Mouse (Mus musculus) thymus, postnatal 4 days (tissue): Measurements from ENCODE around the gene Hist1h2ai.

Experiments
- DNase-seq: peaks from one replicate; pipeline ENCODE4 v3.0.0; 2021

Hist1h2ai gene

GRCm38 (mm10) chr13:21729544-21729943, 13.3 kb downstream of the Hist1h2ai start:
- no peak for DNase-seq

DNA sequence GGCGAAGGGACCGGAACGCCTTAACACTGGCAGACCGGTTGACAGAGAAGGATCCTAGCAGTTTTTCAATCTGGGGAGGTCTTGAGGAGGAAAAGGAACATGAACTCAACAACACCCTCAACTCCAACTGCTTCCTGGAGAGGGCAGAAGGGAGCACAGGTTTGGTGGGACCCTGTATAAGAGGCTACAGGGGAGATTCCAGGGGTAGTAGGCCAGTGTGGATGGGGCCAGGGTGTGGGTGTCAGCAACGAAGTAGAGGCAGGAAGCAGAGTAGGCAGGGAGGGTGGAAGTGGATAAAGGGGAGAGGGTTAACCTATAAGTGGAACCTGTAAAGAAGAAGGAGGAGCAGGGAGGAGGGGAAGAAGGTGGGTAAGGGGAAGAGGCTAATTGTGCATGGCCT, 17.2 kb downstream of the Hist1h2ai start:
- peak; percentile 68 for DNase-seq

GRCm38 (mm10) chr13:21734010-21734905, 18.0 kb downstream of the Hist1h2ai start:
- DNase-seq, result peak; percentile 75

DNA sequence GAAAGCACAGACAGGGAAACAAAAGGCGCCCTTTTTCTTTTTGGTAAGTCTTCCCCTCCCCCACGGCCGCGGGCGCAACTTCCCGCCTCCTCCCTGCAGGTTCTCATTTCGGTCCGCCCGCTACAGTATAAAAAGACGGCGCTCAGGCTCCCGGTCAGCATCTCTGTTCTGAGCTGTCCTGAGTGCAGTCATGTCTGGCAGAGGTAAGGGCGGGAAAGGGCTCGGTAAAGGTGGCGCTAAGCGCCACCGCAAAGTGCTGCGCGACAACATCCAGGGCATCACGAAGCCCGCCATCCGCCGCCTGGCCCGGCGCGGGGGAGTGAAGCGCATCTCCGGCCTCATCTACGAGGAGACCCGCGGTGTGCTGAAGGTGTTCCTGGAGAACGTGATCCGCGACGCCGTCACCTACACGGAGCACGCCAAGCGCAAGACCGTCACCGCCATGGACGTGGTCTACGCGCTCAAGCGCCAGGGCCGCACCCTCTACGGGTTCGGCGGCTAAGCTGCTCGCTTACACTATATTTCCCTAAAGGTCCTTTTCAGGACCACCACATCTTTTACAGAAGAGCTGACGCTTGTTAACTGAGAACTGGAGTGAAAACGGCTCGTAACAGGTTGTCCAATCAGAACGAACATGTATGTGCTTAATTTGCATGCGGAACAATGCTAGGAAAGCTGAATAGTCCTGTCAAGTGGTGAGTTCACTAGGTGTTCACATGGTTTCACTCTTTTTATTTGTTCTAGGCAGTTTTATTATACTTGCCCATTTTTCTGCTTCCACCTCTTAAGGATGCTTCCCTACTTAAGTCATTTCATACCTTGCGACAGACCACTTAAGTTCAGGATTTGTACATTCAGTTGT, 18.9 kb downstream of the Hist1h2ai start, which contains the start of gene Hist1h4j:
Hist1h4j (plus strand) TSS at position 159 of the 862 bp plus-strand sequence.
- DNase-seq, result peak; percentile 89

DNA sequence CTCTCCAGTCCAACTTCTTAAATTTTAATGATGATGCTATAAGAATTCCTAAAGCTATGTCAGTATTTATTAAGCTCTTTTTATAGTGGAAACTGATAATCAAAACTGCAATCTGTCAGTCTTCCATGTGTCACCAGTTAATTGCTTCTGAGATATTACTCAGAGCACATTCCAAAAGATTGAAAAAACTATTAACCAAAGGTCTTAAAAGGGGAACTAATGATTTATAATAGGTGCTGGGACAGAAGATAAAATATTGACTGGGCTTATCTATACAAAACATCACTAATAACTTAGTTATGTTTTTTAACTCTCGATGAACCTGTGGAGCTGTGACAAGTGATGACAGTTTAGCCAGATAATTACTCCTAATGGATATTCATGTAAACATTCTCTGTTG, 28.8 kb downstream of the Hist1h2ai start:
- no peak for DNase-seq

GRCm38 (mm10) chr13:21749387-21750158, 33.4 kb downstream of the Hist1h2ai start:
- no peak for DNase-seq

DNA sequence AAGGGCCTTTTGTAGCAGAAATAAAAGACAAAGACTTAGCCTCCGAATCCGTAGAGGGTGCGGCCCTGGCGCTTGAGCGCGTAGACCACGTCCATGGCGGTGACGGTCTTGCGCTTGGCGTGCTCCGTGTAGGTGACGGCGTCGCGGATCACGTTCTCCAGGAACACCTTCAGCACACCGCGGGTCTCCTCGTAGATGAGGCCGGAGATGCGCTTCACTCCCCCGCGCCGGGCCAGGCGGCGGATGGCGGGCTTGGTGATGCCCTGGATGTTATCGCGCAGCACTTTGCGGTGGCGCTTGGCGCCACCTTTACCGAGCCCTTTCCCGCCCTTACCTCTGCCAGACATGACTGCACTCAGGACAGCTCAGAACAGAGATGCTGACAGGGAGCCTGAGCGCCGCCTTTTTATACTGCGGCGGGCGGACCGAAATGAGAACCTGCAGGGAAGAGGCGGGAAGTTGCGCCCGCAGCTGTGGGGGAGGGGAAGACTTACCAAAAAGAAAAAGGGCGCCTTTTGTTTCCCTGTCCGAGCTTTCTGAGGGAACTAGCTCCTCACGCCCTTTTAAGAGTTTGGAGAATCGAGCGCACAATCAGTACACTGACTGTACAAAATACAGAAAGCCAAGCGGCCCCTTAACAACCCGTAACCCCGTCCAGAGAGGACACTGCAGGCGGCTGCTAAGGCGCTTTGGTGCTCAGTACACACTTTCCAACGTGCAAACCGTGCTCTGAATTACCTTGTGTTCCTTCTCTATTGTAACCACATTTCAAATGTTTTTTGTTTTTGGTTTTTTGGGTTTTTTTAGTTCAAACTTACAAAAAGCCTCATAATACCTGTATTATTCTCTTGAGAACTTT, 34.2 kb downstream of the Hist1h2ai start, which contains the start of gene Hist1h4k:
Hist1h4k (minus strand) TSS at position 347 of the 859 bp plus-strand sequence.
- DNase-seq, result peak; percentile 98

DNA sequence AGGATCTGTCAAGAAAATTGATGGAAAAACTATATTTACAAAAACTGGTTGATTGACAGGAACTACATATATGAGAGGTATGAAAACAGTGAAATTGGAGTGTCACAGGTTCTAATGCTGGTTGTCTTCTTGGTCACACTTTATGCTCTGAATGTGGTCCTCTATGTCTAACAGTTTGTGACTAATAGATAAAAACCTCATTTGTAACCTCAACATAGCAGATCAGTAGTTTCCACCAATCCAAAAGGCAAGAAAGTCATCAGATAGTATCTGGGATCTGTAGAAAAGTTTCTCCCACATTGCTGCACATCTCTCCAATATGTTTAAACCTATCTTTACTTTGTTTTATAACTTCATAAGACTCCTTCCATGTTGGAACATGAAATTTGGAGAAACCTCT, 35.2 kb downstream of the Hist1h2ai start:
- no peak for DNase-seq

- DNase-seq, result no peak
These were observed 35.6 kb downstream of the Hist1h2ai start for GRCm38 (mm10) chr13:21751827-21752226.

DNA sequence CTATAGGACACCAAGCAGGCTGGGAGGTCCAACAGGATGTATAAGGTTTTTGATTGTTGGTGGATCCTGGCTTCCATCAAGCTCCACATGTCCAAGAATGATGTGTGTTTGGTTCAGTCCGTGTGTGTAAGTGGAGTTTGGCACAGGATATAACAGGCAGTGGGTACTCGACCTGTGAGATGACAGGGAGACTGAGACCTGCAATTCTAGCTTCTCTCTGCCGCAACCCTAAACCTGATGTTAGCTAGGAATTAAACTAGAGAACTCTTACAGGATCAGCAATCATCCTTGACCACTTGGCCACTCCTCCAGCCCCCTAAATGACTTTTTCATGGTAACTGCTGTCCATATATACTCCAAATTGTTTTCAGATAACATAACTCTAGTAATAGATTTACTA, 36.1 kb downstream of the Hist1h2ai start:
- DNase-seq, result no peak

GRCm38 (mm10) chr13:21753051-21753523, 36.9 kb downstream of the Hist1h2ai start:
- no peak for DNase-seq

DNA sequence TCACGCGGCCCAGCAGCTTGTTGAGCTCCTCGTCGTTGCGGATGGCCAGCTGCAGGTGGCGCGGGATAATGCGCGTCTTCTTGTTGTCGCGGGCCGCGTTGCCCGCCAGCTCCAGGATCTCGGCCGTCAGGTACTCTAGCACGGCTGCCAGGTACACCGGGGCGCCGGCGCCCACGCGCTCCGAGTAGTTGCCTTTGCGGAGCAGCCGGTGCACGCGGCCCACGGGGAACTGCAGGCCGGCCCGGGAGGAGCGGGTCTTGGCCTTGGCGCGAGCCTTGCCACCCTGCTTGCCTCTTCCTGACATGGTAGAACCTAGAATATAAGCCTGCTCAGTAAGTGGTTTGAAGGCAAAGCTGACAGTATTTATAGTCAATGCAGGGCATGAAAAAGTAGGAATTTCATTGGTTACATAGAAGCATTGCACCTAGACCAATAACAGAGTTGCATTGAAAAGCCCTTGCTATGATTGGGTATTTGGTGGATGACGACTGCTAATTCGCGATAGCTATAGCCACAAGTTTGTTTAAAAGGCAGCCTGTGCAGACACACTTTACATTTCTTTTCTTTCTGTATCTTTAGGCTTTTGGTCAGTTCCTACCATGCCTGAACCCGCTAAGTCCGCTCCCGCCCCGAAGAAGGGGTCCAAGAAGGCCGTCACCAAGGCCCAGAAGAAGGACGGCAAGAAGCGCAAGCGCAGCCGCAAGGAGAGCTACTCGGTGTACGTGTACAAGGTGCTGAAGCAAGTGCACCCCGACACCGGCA, 37.5 kb downstream of the Hist1h2ai start, which contains the start of the genes Hist1h2ak and Hist1h2bn:
Hist1h2ak (minus strand) TSS at position 304 of the 762 bp plus-strand sequence.
Hist1h2bn (plus strand) TSS at position 600 of the 762 bp plus-strand sequence.
- peak; percentile 71 for DNase-seq

GRCm38 (mm10) chr13:21754294-21755001, 38.2 kb downstream of the Hist1h2ai start:
- DNase-seq, result peak; percentile 67

DNA sequence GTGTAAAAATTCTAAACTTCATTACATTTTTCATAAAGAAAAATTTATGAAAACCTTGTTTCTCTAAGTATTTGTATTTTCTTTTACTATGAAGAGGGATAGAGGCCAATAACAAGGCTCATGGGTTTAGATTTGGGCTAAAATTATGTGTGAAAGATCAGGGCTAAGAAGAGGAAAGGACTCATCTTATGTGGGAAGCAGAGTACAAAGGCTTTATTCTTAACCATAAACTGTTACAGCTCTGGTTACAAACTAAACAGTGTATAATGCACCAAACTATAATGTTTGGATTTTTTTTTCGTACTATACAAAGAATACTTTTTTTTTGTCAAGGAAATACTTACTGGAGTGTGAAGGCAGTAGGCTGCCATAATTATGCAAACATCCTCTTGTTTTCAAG, 39.5 kb downstream of the Hist1h2ai start:
- DNase-seq, result no peak
